Mouse (Mus musculus) heart, adult 2 months (tissue): ENCODE measurements at regions not wholly inside any gene's neighbourhood (a gene's known extent, or its start where the extent isn't known, plus 50 kb on each side); places are given as distances from the start of the nearest gene placed in this dataset.

Source experiments
- CTCF ChIP-seq: fragments of 200-600 bp; IDR thresholded peaks from 2 replicates; pipeline ENCODE4 v1.8.1; 2022; ENCODE audit warnings: antibody characterized with exemption, mild to moderate bottlenecking, moderate library complexity
- POLR2A ChIP-seq: fragments of 200-500 bp; IDR thresholded peaks from 2 replicates; pipeline ENCODE4 v1.6.1; 2011; ENCODE audit warnings: mild to moderate bottlenecking, low read depth, low read length, control low read depth; ENCODE audit not compliant: insufficient read depth

GRCm38 (mm10) chr5:64647417-64648125, 155.6 kb upstream of the Klf3 start:
- TF ChIP-seq POLR2A (no peak), CTCF (no peak)
